Mouse (Mus musculus) MEL (cell line): Measurements from ENCODE around the gene Hcfc1r1. TPM values are rescaled to one million over a fixed set of nuclear protein-coding genes. Genes with fewer than 3 reads are reported as not detected.

Experiments
- DNase-seq: peaks from one replicate; pipeline ENCODE4 v3.0.0; 2011; ENCODE audit warnings: low read depth, low spot score
- H3K27ac ChIP-seq: 2 replicates; pipeline ENCODE4 v1.5.1; 2012; ENCODE audit warnings: low read depth, mild to moderate bottlenecking, control low read depth, low read length, moderate library complexity; ENCODE audit not compliant: control insufficient read depth
- H3K27me3 ChIP-seq, 2 experiments: fragments of 150-350 bp in 1 of 2; sonication (generic) in 1 of 2; 2 replicates each; pipeline ENCODE4 v1.6.1; 2012; ENCODE audit warnings: low read length in 2 of 2, mild to moderate bottlenecking in 2 of 2, improper control_type of control experiment in 1 of 2, moderate library complexity in 1 of 2; ENCODE audit not compliant: insufficient read depth in 2 of 2, control insufficient read depth in 1 of 2
- H3K36me3 ChIP-seq, 2 experiments: 2 replicates each; pipeline ENCODE4 v1.6.1; 2012 to 2014; ENCODE audit warnings: low read length in 2 of 2, improper control_type of control experiment in 1 of 2, inconsistent platforms in 1 of 2, mild to moderate bottlenecking in 1 of 2; ENCODE audit not compliant: insufficient read depth in 2 of 2, control insufficient read depth in 1 of 2
- H3K4me1 ChIP-seq, 2 experiments: fragments of 150-350 bp in 1 of 2; sonication (generic) in 1 of 2; 2 replicates each; pipeline ENCODE4 v1.6.1; 2012; ENCODE audit warnings: low read length in 2 of 2, improper control_type of control experiment in 1 of 2, mild to moderate bottlenecking in 1 of 2; ENCODE audit not compliant: insufficient read depth in 2 of 2, control insufficient read depth in 1 of 2
- H3K4me3 ChIP-seq, 2 experiments: fragments of 150-350 bp in 1 of 2; sonication (generic) in 1 of 2; 2 replicates each; pipeline ENCODE4 v1.5.1; 2012; ENCODE audit warnings: low read depth in 2 of 2, low read length in 2 of 2, mild to moderate bottlenecking in 2 of 2, moderate library complexity in 2 of 2, control low read depth in 1 of 2, improper control_type of control experiment in 1 of 2; ENCODE audit not compliant: control insufficient read depth in 1 of 2, insufficient read depth in 1 of 2
- H3K79me2 ChIP-seq: 2 replicates; pipeline ENCODE4 v1.6.1; 2012; ENCODE audit warnings: mild to moderate bottlenecking, low read length, moderate library complexity; ENCODE audit not compliant: control insufficient read depth, poor library complexity, insufficient read depth
- H3K9ac ChIP-seq: 2 replicates; pipeline ENCODE4 v1.6.1; 2012; ENCODE audit warnings: low read depth, mild to moderate bottlenecking, control low read depth, low read length, moderate library complexity; ENCODE audit not compliant: control insufficient read depth, poor library complexity, severe bottlenecking
- H3K9me3 ChIP-seq: fragments of 150-350 bp; sonication (generic); replicated peaks from 2 replicates; pipeline ENCODE4 v1.6.1; 2012; ENCODE audit warnings: mild to moderate bottlenecking, low read length, improper control_type of control experiment, moderate library complexity; ENCODE audit not compliant: insufficient read depth
- CHD2 ChIP-seq: IDR thresholded peaks from 2 replicates; pipeline ENCODE4 v1.6.1; 2011; ENCODE audit warnings: low read length, improper control_type of control experiment
- CTCF ChIP-seq, 3 experiments: IDR thresholded peaks in 2 of 3; conservative IDR thresholded peaks in 1 of 3; 2 replicates each; pipeline ENCODE4 v1.5.1; 2011 to 2012; ENCODE audit warnings: low read length in 3 of 3, low read depth in 2 of 3, mild to moderate bottlenecking in 2 of 3, improper control_type of control experiment in 1 of 3, inconsistent platforms in 1 of 3, mixed read lengths in 1 of 3, moderate library complexity in 1 of 3; ENCODE audit not compliant: control insufficient read depth in 1 of 3, insufficient read depth in 1 of 3, poor library complexity in 1 of 3, severe bottlenecking in 1 of 3
- E2F4 ChIP-seq: IDR thresholded peaks from 2 replicates; pipeline ENCODE4 v1.6.1; 2011; ENCODE audit warnings: low read depth, low read length, improper control_type of control experiment, borderline replicate concordance
- EP300 ChIP-seq, 2 experiments: IDR thresholded peaks; 2 replicates each; pipeline ENCODE4 v1.6.1; 2011; ENCODE audit warnings: improper control_type of control experiment in 2 of 2, low read length in 2 of 2, low read depth in 1 of 2, mild to moderate bottlenecking in 1 of 2
- ETS1 ChIP-seq: IDR thresholded peaks from 2 replicates; pipeline ENCODE4 v1.6.1; 2012; ENCODE audit warnings: low read depth, mild to moderate bottlenecking, inconsistent platforms, low read length, improper control_type of control experiment, moderate library complexity
- GATA1 ChIP-seq: IDR thresholded peaks from 2 replicates; pipeline ENCODE4 v1.6.1; 2011; ENCODE audit warnings: low read depth, low read length, improper control_type of control experiment
- HCFC1 ChIP-seq: IDR thresholded peaks from 2 replicates; pipeline ENCODE4 v1.6.1; 2012; ENCODE audit warnings: low read depth, mild to moderate bottlenecking, inconsistent platforms, low read length, improper control_type of control experiment, moderate library complexity
- KAT2A ChIP-seq: conservative IDR thresholded peaks from 2 replicates; pipeline ENCODE4 v1.6.1; 2012; ENCODE audit warnings: low read depth, low read length, improper control_type of control experiment, inconsistent platforms
- MAX ChIP-seq: IDR thresholded peaks from 2 replicates; pipeline ENCODE4 v1.6.1; 2011; ENCODE audit warnings: low read length, improper control_type of control experiment
- MAZ ChIP-seq: IDR thresholded peaks from 2 replicates; pipeline ENCODE4 v1.6.1; 2012; ENCODE audit warnings: low read depth, mild to moderate bottlenecking, inconsistent platforms, low read length, improper control_type of control experiment
- MXI1 ChIP-seq: IDR thresholded peaks from 2 replicates; pipeline ENCODE4 v1.6.1; 2011; ENCODE audit warnings: mild to moderate bottlenecking, low read depth, low read length, improper control_type of control experiment
- MYC ChIP-seq: IDR thresholded peaks from 2 replicates; pipeline ENCODE4 v1.6.1; 2011; ENCODE audit warnings: low read depth, mild to moderate bottlenecking, low read length, improper control_type of control experiment, moderate library complexity
- NELFE ChIP-seq: IDR thresholded peaks from 2 replicates; pipeline ENCODE4 v1.6.1; 2011; ENCODE audit warnings: low read depth, low read length, improper control_type of control experiment
- POLR2A ChIP-seq, 2 experiments: IDR thresholded peaks; 2 replicates each; pipeline ENCODE4 v1.6.1; 2011 to 2012; ENCODE audit warnings: low read length in 2 of 2, mild to moderate bottlenecking in 2 of 2, control low read depth in 1 of 2, improper control_type of control experiment in 1 of 2, low read depth in 1 of 2, moderate library complexity in 1 of 2; ENCODE audit not compliant: control insufficient read depth in 1 of 2, insufficient read depth in 1 of 2, poor library complexity in 1 of 2
- POLR2AphosphoS5 ChIP-seq: IDR thresholded peaks from 2 replicates; pipeline ENCODE4 v1.6.1; 2012; ENCODE audit warnings: low read depth, borderline replicate concordance, mild to moderate bottlenecking, inconsistent platforms, low read length, moderate library complexity, mixed read lengths
- RAD21 ChIP-seq: IDR thresholded peaks from 2 replicates; pipeline ENCODE4 v1.6.1; 2011; ENCODE audit warnings: mild to moderate bottlenecking, low read depth, low read length, improper control_type of control experiment
- RCOR1 ChIP-seq: IDR thresholded peaks from 2 replicates; pipeline ENCODE4 v1.6.1; 2012; ENCODE audit warnings: low read depth, mild to moderate bottlenecking, inconsistent platforms, low read length, improper control_type of control experiment
- SIN3A ChIP-seq: IDR thresholded peaks from 2 replicates; pipeline ENCODE4 v1.6.1; 2012; ENCODE audit warnings: low read length, improper control_type of control experiment, inconsistent platforms
- SMC3 ChIP-seq: IDR thresholded peaks from 2 replicates; pipeline ENCODE4 v1.6.1; 2011; ENCODE audit warnings: low read depth, low read length, improper control_type of control experiment
- TAL1 ChIP-seq: IDR thresholded peaks from 2 replicates; pipeline ENCODE4 v1.6.1; 2012; ENCODE audit warnings: mild to moderate bottlenecking, inconsistent platforms, low read length, moderate library complexity, mixed read lengths
- TBP ChIP-seq: IDR thresholded peaks from 2 replicates; pipeline ENCODE4 v1.8.0; 2011; ENCODE audit warnings: low read depth, low read length, improper control_type of control experiment
- USF1 ChIP-seq: IDR thresholded peaks from 2 replicates; pipeline ENCODE4 v1.6.1; 2014; ENCODE audit warnings: low read depth, mild to moderate bottlenecking, inconsistent platforms, low read length, improper control_type of control experiment, moderate library complexity
- USF2 ChIP-seq, 2 experiments: IDR thresholded peaks; 2 replicates each; pipeline ENCODE4 v1.6.1; 2011 to 2012; ENCODE audit warnings: improper control_type of control experiment in 2 of 2, low read length in 2 of 2, borderline replicate concordance in 1 of 2, inconsistent platforms in 1 of 2, low read depth in 1 of 2, mild to moderate bottlenecking in 1 of 2; ENCODE audit not compliant: insufficient read depth in 1 of 2
- ZKSCAN1 ChIP-seq: IDR thresholded peaks from 2 replicates; pipeline ENCODE4 v1.6.1; 2012; ENCODE audit warnings: low read depth, mild to moderate bottlenecking, inconsistent platforms, low read length, improper control_type of control experiment, moderate library complexity
- ZMIZ1 ChIP-seq: IDR thresholded peaks from 2 replicates; pipeline ENCODE4 v1.6.1; 2012; ENCODE audit warnings: low read depth, mild to moderate bottlenecking, inconsistent platforms, low read length, improper control_type of control experiment, moderate library complexity
- ZNF384 ChIP-seq: IDR thresholded peaks from 2 replicates; pipeline ENCODE4 v1.6.1; 2012; ENCODE audit warnings: low read depth, mild to moderate bottlenecking, inconsistent platforms, low read length, improper control_type of control experiment
- polyA plus RNA-seq, 2 experiments: library from polyadenylated mRNA; stranded (reverse) in 1 of 2; unstranded in 1 of 2; fragments of >175 nt in 1 of 2; fragments of >200 nt in 1 of 2; gene quantifications; 2 replicates each; pipeline versions ENCODE4 v1.2.1 to v1.2.4; 2012; ENCODE audit warnings: low replicate concordance in 2 of 2, low read depth in 1 of 2; ENCODE audit not compliant: insufficient read length in 2 of 2, insufficient read depth in 1 of 2, missing spikeins in 1 of 2
- total RNA-seq: library from RNA; depleted of rRNA; stranded (reverse); fragments of 300-350 nt; gene quantifications from 2 replicates; pipeline ENCODE4 v1.2.3, GENCODE M21; 2012

Hcfc1r1 gene
- total and polyA plus RNA-seq, 3 experiments: 15.6 to 81.6 TPM; not detected in 1

DNA sequence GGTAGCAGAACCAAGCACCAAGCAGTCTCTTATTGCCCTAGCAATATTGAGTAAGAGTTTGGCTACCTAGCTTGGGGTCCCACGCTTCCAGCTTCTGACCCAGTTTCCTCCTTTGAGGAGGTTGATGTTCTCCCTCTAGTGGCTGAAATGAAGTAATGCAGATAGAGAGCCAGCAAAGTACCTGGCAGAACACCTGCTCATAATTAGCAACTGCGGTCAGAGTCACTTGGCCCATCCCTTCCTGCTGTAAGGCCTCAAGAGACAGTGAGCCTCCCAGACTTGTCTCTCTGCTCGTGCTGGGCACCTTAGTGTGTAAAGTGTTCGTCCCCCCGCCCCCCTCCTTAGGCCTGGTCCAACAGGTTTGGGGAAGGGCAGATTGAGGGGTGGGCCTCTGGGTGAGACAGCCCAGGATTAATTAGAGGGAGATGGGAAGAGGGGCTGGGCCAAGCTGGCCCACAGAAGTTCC, 8.8 kb upstream of the Hcfc1r1 start:
- Histone ChIP-seq H3K9me3 (no peaks in the 10 kb centered on the region), H3K4me3 (peak overlapping the region in 1 of 2 experiments; percentile 13; a peak in 1 of 4 replicates), H3K27me3 (no peaks in the 10 kb centered on the region), H3K27ac (no peak overlapping the region), H3K79me2 (no peaks in the 10 kb centered on the region), H3K36me3 (no peaks in the 10 kb centered on the region), H3K4me1 (peaks cover 0 to 4% of the 10 kb centered on the region in 2 experiments; a peak in 2 of 4 replicates), H3K9ac (no peak overlapping the region)
- TF ChIP-seq MXI1 (no peak), E2F4 (no peak), HCFC1 (no peak), KAT2A (no peak), TAL1 (no peak), USF2 (IDR thresholded peaks at IDR 0.05; ENCODE audit: borderline replicate concordance in 1 of 2, insufficient read depth in 1 of 2, low read depth in 1 of 2, low read length in 2 of 2) (no peak), TBP (no peak), MAX (no peak), POLR2AphosphoS5 (no peak), POLR2A (IDR thresholded peaks at IDR 0.05; ENCODE audit: control insufficient read depth in 1 of 2, insufficient read depth in 1 of 2, low read depth in 1 of 2, low read length in 2 of 2, poor library complexity in 1 of 2) (no peak), ZKSCAN1 (no peak), EP300 (IDR thresholded peaks at IDR 0.05; ENCODE audit: low read depth in 1 of 2, low read length in 2 of 2) (peak in 1 of 2 experiments; percentile 8; a peak in 1 of 4 replicates), USF1 (no peak), ZNF384 (0 out of 2 replicates have a peak, but pooled peaks have one; percentile 41), RAD21 (peak; percentile 44), SMC3 (peak; percentile 56), SIN3A (no peak), CHD2 (no peak), MYC (no peak), ZMIZ1 (no peak; the same call in 1 of the 2 replicates), NELFE (0 out of 2 replicates have a peak, but pooled peaks have one; percentile 26), RCOR1 (0 out of 2 replicates have a peak, but pooled peaks have one; percentile 7), ETS1 (no peak), MAZ (no peak), GATA1 (no peak), CTCF (IDR thresholded peaks at IDR 0.05 in 2 of 3, conservative IDR thresholded peaks at IDR 0.05 in 1 of 3; ENCODE audit: control insufficient read depth in 1 of 3, insufficient read depth in 1 of 3, low read depth in 2 of 3, low read length in 3 of 3, poor library complexity in 1 of 3, severe bottlenecking in 1 of 3) (peak; percentile 55 to 90 (median 76))
- peak; percentile 73 for DNase-seq
